In the genomic region with DNA sequence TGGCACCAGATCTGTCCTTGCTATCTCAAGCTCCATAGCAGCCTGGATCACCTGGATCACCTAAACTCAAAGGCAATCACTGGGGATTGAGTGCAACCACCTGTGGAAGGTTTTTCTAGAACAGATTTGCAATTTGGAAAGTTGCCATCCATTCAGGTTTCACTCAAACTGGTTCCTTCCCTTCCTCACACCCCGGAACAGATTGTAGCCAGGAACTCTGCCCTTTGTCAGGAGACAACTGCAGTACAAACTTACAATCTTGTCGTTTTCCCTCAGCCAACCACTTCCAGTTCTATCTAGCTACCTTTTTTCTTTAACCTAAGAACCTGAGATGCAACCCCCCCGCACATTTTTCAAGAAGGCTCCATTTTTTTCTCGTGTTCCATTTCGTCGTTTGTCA, we compare ENCODE assay signal across 8 mouse cellular contexts. TPM values are rescaled to one million over a fixed set of nuclear protein-coding genes. Genes with fewer than 3 reads are reported as not detected.
DNase-seq lines count a peak whose midpoint lies in the region; ATAC-seq lines count a peak whose summit lies in the region.

No protein-coding gene starts in this region.

- peak; percentile 69 for DNase-seq in cerebellum, adult 9-10 months
- DNase-seq in cerebellum, adult 11 months, result no peak
- DNase-seq in neural tube, embryonic 10.5 days (ENCODE audit: extremely low spot score, low spot score), result no peak
- DNase-seq in liver, embryonic 11.5 days (ENCODE audit: low spot score), result no peak
- DNase-seq in retina, postnatal 1 day, result no peak
- no peak for DNase-seq in right cerebral cortex, adult 18-20 months

- H3K27ac ChIP-seq in neural tube, embryonic 12.5 days, result no peak overlapping the region
- H3K27ac ChIP-seq in liver, embryonic 11.5 days (ENCODE audit: low read depth, low read length), result no peak overlapping the region

- H3K9me3 ChIP-seq in neural tube, embryonic 12.5 days, result no peaks in the 10 kb centered on the region
- no peaks in the 10 kb centered on the region for H3K9me3 ChIP-seq in liver, embryonic 11.5 days (ENCODE audit: control insufficient read depth, low read length)

- ATAC-seq in neural tube, embryonic 12.5 days (ENCODE audit: low FRiP score, low read depth), result no peak
- ATAC-seq in liver, embryonic 11.5 days (replicated peaks; ENCODE audit: low FRiP score), result no peak
- no peak for ATAC-seq in megakaryocyte progenitor cell, adult 5-6 weeks (replicated peaks; ENCODE audit: poor library complexity)

- peak overlapping the region; percentile 70 for H3K4me2 ChIP-seq in neural tube, embryonic 12.5 days (replicated peaks)
- H3K4me2 ChIP-seq in liver, embryonic 11.5 days, result peak overlapping the region; percentile 84; the same call in 1 of the 2 replicates

- 36% methylated on average over 6 of the region's 6 CpGs for WGBS in neural tube, embryonic 12.5 days
- WGBS in liver, embryonic 11.5 days, result 41% methylated on average over 6 of the region's 6 CpGs

- no peaks in the 10 kb centered on the region for H3K27me3 ChIP-seq in neural tube, embryonic 12.5 days (replicated peaks)
- H3K27me3 ChIP-seq in liver, embryonic 11.5 days (replicated peaks; ENCODE audit: control insufficient read depth, insufficient read depth, low read length), result no peaks in the 10 kb centered on the region

- peaks cover 29% of the 10 kb centered on the region for H3K4me1 ChIP-seq in neural tube, embryonic 12.5 days
- H3K4me1 ChIP-seq in liver, embryonic 11.5 days (replicated peaks; ENCODE audit: control insufficient read depth, insufficient read depth, low read length), result peaks cover 25% of the 10 kb centered on the region

- H3K4me3 ChIP-seq in neural tube, embryonic 12.5 days, result no peak overlapping the region
- H3K4me3 ChIP-seq in liver, embryonic 11.5 days (ENCODE audit: low read depth, low read length), result no peak overlapping the region

- H3K36me3 ChIP-seq in neural tube, embryonic 12.5 days, result no peaks in the 10 kb centered on the region
- peaks cover 3% of the 10 kb centered on the region; the same call in 1 of the 2 replicates for H3K36me3 ChIP-seq in liver, embryonic 11.5 days (ENCODE audit: control insufficient read depth, insufficient read depth, low read length)

- no peak overlapping the region for H3K9ac ChIP-seq in neural tube, embryonic 12.5 days
- H3K9ac ChIP-seq in liver, embryonic 11.5 days (ENCODE audit: low read depth, low read length), result no peak overlapping the region

RNA-seq across cellular contexts. Expression of gene Wdr82, which starts 0.8 kb away (rescaled TPM):
- polyA plus RNA-seq in neural tube, embryonic 12.5 days (2016; fragmentation: Nextera tagmentation; extraction: Ambion mirVana), result 27.6 and 28.9 TPM in 2 replicates
- polyA plus RNA-seq in liver, embryonic 11.5 days (2014; fragmentation: Nextera tagmentation; extraction: Ambion mirVana), result 18.8 TPM in 2 replicates
- 58.1 and 58.5 TPM in 2 replicates for total RNA-seq in megakaryocyte progenitor cell, adult 5-6 weeks (2015)
- 63.6 and 72.5 TPM in 2 replicates for total RNA-seq in megakaryocyte progenitor cell, adult 5-6 weeks (2017)

RNA-seq across cellular contexts. Expression of gene Glyctk, which starts 12.0 kb away (rescaled TPM):
- polyA plus RNA-seq in neural tube, embryonic 12.5 days (2016; fragmentation: Nextera tagmentation; extraction: Ambion mirVana), result 5.4 and 6.2 TPM in 2 replicates
- polyA plus RNA-seq in liver, embryonic 11.5 days (2014; fragmentation: Nextera tagmentation; extraction: Ambion mirVana), result 12.4 and 15.7 TPM in 2 replicates
- 0.37 and 0.39 TPM in 2 replicates for total RNA-seq in megakaryocyte progenitor cell, adult 5-6 weeks (2015)
- total RNA-seq in megakaryocyte progenitor cell, adult 5-6 weeks (2017), result 0.98 and 1.2 TPM in 2 replicates

RNA-seq across cellular contexts. Expression of gene Ppm1m, which starts 29.6 kb away (rescaled TPM):
- 32.1 and 32.9 TPM in 2 replicates for polyA plus RNA-seq in neural tube, embryonic 12.5 days (2016; fragmentation: Nextera tagmentation; extraction: Ambion mirVana)
- 25.3 and 26.9 TPM in 2 replicates for polyA plus RNA-seq in liver, embryonic 11.5 days (2014; fragmentation: Nextera tagmentation; extraction: Ambion mirVana)
- 14.3 and 16.9 TPM in 2 replicates for total RNA-seq in megakaryocyte progenitor cell, adult 5-6 weeks (2015)
- 15.5 and 23.7 TPM in 2 replicates for total RNA-seq in megakaryocyte progenitor cell, adult 5-6 weeks (2017)

RNA-seq across cellular contexts. Expression of gene Twf2, which starts 33.0 kb away (rescaled TPM):
- polyA plus RNA-seq in neural tube, embryonic 12.5 days (2016; fragmentation: Nextera tagmentation; extraction: Ambion mirVana), result 60.9 and 61.6 TPM in 2 replicates
- 58.4 and 61.1 TPM in 2 replicates for polyA plus RNA-seq in liver, embryonic 11.5 days (2014; fragmentation: Nextera tagmentation; extraction: Ambion mirVana)
- total RNA-seq in megakaryocyte progenitor cell, adult 5-6 weeks (2015), result 45.1 and 46.4 TPM in 2 replicates
- total RNA-seq in megakaryocyte progenitor cell, adult 5-6 weeks (2017), result 67.5 and 80.6 TPM in 2 replicates

RNA-seq across cellular contexts. Expression of gene Tlr9, which starts 52.5 kb away (rescaled TPM):
- polyA plus RNA-seq in neural tube, embryonic 12.5 days (2016; fragmentation: Nextera tagmentation; extraction: Ambion mirVana), result 0.05 TPM in 1 of 2 replicates, not detected in the other
- polyA plus RNA-seq in liver, embryonic 11.5 days (2014; fragmentation: Nextera tagmentation; extraction: Ambion mirVana), result not detected in 2 replicates
- 2.2 and 4.5 TPM in 2 replicates for total RNA-seq in megakaryocyte progenitor cell, adult 5-6 weeks (2015)
- total RNA-seq in megakaryocyte progenitor cell, adult 5-6 weeks (2017), result 0.37 and 0.46 TPM in 2 replicates
